Mouse (Mus musculus): Measurements from ENCODE around the gene Rpp30. TPM values are rescaled to one million over a fixed set of nuclear protein-coding genes. Genes with fewer than 3 reads are reported as not detected.

Rpp30 gene
- polyA plus RNA-seq, 1 experiment from 2014 or later: 67.1 TPM

DNA sequence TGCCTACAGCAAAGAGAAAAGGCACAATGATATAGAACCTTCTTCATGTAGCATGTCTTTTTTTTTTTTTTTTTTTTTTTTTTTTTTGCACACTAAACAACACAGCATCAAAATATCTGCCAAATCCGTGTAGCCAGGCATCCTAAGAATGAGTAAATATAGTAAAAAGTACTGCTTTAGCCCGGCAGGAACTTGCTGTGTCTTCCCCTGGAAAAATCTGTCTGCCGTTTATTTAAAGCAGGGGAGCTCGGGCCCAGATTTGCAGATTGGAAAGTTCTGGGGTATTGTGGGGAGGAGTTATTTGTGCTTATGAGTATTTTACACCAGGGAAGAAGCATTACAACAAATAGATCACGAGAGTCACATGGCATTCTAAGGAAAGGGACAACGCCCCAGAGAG lies 48.5 kb downstream of the Rpp30 start:
- 81% methylated on average over 6 of the region's 6 CpGs for WGBS

DNA sequence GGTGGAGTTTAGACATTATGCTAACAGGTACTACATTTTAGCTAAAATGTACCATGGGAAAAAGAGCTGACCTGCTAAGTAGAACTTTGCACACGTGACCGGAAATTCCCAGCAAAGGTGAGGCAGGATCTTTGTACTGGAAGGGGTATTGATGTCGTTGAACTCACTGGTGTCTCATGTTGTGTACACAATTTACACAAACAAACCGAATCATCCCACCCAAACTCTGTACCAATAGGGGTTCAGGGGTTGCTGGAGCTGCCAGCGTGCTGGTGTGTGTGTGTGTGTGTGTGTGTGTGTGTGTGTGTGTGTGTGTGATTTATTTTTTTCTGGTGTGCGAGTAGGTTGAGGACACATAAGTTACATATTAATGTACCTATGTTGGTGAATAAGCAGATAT lies 49.5 kb downstream of the Rpp30 start:
- no peak overlapping the region for H3K27ac ChIP-seq (replicated peaks)
- no peaks in the 10 kb centered on the region for H3K27me3 ChIP-seq
- no peaks in the 10 kb centered on the region for H3K36me3 ChIP-seq
- no peak overlapping the region for H3K4me3 ChIP-seq
- ATAC-seq (ENCODE audit: low FRiP score, low read depth): no peak
- no peaks in the 10 kb centered on the region for H3K4me1 ChIP-seq (replicated peaks)
- no peaks in the 10 kb centered on the region for H3K9me3 ChIP-seq
- no peak overlapping the region for H3K9ac ChIP-seq
- 94% methylated on average over 6 of the region's 6 CpGs for WGBS
- H3K4me2 ChIP-seq: no peak overlapping the region

More for the DNA sequence above, 48.5 kb downstream of the Rpp30 start:
- Histone ChIP-seq H3K9ac (no peak overlapping the region), H3K4me1 (replicated peaks) (no peaks in the 10 kb centered on the region), H3K9me3 (no peaks in the 10 kb centered on the region), H3K27ac (replicated peaks) (no peak overlapping the region), H3K36me3 (no peaks in the 10 kb centered on the region), H3K4me3 (no peak overlapping the region), H3K27me3 (no peaks in the 10 kb centered on the region), H3K4me2 (no peak overlapping the region)
- ATAC-seq (ENCODE audit: low FRiP score, low read depth): no peak

DNA sequence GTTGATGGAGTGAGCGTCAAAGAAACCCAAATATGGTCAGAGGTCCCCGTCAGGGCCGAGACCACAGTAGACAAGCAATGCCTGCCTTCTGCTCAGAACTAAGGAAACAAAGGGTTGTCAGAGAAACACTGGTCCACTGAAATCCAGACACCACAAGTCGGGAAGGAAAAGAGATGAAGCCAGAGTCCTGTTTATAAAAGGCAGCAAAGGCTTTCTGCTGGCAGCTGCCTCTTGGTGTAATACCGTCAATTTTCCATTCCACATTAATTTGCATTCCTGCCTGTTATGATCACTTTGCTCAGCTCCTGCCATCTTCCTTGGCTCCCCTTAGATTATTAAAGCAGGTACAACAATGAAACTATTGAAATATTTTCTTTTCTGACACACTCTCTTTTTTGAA lies 50.2 kb downstream of the Rpp30 start:
- H3K4me1 ChIP-seq (replicated peaks): no peaks in the 10 kb centered on the region
- no peak overlapping the region for H3K4me3 ChIP-seq
- no peak overlapping the region for H3K27ac ChIP-seq (replicated peaks)
- H3K36me3 ChIP-seq: no peaks in the 10 kb centered on the region
- WGBS: 45% methylated on average over 5 of the region's 5 CpGs
- no peak for ATAC-seq (ENCODE audit: low FRiP score, low read depth)
- no peaks in the 10 kb centered on the region for H3K27me3 ChIP-seq
- H3K4me2 ChIP-seq: no peak overlapping the region
- no peak overlapping the region for H3K9ac ChIP-seq
- no peaks in the 10 kb centered on the region for H3K9me3 ChIP-seq

DNA sequence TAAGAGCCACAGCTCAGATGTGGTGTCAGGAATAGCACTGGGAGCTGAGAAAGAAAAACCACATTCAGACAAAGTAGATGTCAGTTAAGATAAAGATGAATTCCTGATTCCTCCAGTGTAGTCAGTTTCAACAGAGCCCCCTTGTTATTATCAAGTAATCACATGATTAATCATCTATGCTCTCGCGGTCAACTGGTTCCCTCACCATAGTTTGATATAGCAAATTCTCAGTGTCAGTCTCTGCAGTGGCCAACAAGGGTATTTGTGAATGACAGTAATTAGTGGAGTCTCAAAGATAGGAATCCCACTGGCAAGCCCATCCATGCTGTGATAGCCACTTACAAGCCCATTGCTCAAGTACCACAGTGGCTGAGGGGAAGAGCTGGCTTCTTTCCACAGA lies 60.1 kb downstream of the Rpp30 start:
- Histone ChIP-seq H3K4me2 (no peak overlapping the region), H3K4me3 (no peak overlapping the region), H3K9me3 (no peaks in the 10 kb centered on the region), H3K36me3 (no peaks in the 10 kb centered on the region), H3K4me1 (replicated peaks) (no peaks in the 10 kb centered on the region), H3K9ac (no peak overlapping the region), H3K27ac (replicated peaks) (no peak overlapping the region), H3K27me3 (no peaks in the 10 kb centered on the region)
- 90% methylated on average over 2 of the region's 2 CpGs for WGBS
- ATAC-seq (ENCODE audit: low FRiP score, low read depth): no peak

DNA sequence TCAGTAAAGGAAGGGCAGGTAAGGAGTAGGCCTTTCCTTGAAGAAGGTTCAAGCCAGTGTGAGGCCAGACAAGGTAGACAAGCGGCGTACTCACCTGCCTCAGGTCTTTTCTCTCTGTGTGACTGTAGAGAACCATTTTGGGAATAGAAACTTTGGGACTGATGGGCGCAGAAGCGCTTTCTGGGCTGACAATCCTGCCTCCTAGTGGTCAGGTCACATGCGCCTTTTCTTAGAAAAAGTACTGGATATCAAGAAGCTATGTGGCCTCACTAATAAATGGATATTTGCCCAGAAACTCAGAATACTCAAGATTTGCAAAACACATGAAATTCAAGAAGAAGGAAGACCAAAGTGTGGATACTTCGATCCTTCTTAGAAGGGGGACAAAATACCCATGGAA lies 65.1 kb downstream of the Rpp30 start:
- Histone ChIP-seq H3K4me3 (no peak overlapping the region), H3K27ac (replicated peaks) (no peak overlapping the region), H3K9ac (no peak overlapping the region), H3K36me3 (no peaks in the 10 kb centered on the region), H3K27me3 (no peaks in the 10 kb centered on the region), H3K4me2 (no peak overlapping the region), H3K4me1 (replicated peaks) (no peaks in the 10 kb centered on the region), H3K9me3 (no peaks in the 10 kb centered on the region)
- 86% methylated on average over 6 of the region's 6 CpGs for WGBS
- ATAC-seq (ENCODE audit: low FRiP score, low read depth): no peak

DNA sequence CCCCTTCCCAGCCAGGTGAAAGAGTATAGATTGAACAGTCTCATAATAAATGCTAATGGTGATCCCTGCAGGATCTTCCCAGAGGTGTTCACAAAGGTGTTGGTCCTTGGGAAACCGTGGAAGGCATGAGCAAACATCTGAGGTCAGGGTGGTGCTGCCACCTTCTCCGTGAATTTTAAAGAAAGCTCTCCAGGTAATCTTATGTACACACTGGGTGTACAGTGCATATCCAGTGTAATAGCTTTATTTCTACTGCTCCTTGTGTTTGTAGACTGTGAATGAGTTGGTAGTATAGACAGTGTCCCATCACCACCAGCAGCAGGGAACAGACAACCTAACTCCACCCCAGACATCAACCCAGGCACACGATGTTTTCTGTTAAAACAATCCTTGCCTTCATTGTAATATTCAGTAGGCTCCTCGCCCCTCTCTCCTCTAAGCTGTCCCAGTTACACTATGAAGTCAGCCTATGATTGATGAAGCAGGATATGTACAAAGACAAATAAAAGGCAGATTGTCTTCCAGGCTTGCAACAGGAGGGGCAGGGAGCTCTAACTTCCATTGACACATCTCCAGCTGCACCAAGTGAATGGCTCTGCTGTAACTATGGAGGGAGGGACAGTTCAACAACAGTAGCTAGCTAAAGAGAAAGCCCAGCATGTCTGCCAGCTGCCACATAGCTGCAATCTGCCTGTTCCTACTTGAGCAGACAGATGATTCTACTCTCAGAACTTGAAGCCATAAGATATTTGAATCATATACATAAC lies 66.9 kb downstream of the Rpp30 start:
- H3K9me3 ChIP-seq: no peaks in the 10 kb centered on the region
- H3K4me3 ChIP-seq: no peak overlapping the region
- no peak overlapping the region for H3K27ac ChIP-seq (replicated peaks)
- no peak overlapping the region for H3K4me2 ChIP-seq
- H3K9ac ChIP-seq: no peak overlapping the region
- H3K36me3 ChIP-seq: no peaks in the 10 kb centered on the region
- H3K4me1 ChIP-seq (replicated peaks): no peaks in the 10 kb centered on the region
- peak; percentile 63 for ATAC-seq (ENCODE audit: low FRiP score, low read depth)
- H3K27me3 ChIP-seq: no peaks in the 10 kb centered on the region
- WGBS: 55% methylated on average over 4 of the region's 4 CpGs

Other genes starting within 250 kb of the Rpp30 start
- 16.1 and 16.3 TPM in 2 replicates for gene Htr7, start 26.2 kb upstream of the Rpp30 start, polyA plus RNA-seq (2015; fragmentation: Nextera tagmentation; extraction: Ambion mirVana)
- not detected in 2 replicates for gene Ankrd1, start 36.4 kb downstream of the Rpp30 start, polyA plus RNA-seq (2015; fragmentation: Nextera tagmentation; extraction: Ambion mirVana)

Measured in hindbrain, embryonic 15.5 days (tissue).